Mouse (Mus musculus) ES-E14 (cell line): ENCODE measurements around the gene Magi2.
"Not testable (repeated sequence)": the region's sequence is repeated elsewhere in the genome, so short reads cannot be mapped to it uniquely, and the experiment has no call there.

Experiments used
- CHD2 ChIP-seq: IDR thresholded peaks from 2 replicates; pipeline ENCODE4 v1.6.1; 2014; ENCODE audit warnings: mild to moderate bottlenecking, low read depth, low read length, inconsistent platforms
- HCFC1 ChIP-seq: IDR thresholded peaks from 2 replicates; pipeline ENCODE4 v1.6.1; 2012; ENCODE audit warnings: low read length, inconsistent platforms, borderline replicate concordance; ENCODE audit not compliant: insufficient read depth
- MAFK ChIP-seq: IDR thresholded peaks from 2 replicates; pipeline ENCODE4 v1.6.1; 2014; ENCODE audit warnings: mild to moderate bottlenecking, low read depth, low read length, inconsistent platforms; ENCODE audit not compliant: insufficient read depth
- ZC3H11A ChIP-seq: IDR thresholded peaks from 2 replicates; pipeline ENCODE4 v1.6.1; 2012; ENCODE audit warnings: low read depth, mild to moderate bottlenecking, inconsistent platforms, low read length, borderline replicate concordance
- ZNF384 ChIP-seq: IDR thresholded peaks from 2 replicates; pipeline ENCODE4 v1.6.1; 2012; ENCODE audit warnings: low read depth, low read length, inconsistent platforms

- TF ChIP-seq HCFC1, ZNF384, ZC3H11A, CHD2, MAFK: not testable (repeated sequence)
Measured at GRCm38 (mm10) chr5:20526588-20526987, 1299.8 kb downstream of the Magi2 start.
